Mouse (Mus musculus) heart, adult 2 months (tissue): ENCODE results near the gene Lamc1.

Source experiments
- CTCF ChIP-seq: fragments of 200-600 bp; IDR thresholded peaks from 2 replicates; pipeline ENCODE4 v1.8.1; 2022; ENCODE audit warnings: antibody characterized with exemption, mild to moderate bottlenecking, moderate library complexity
- EP300 ChIP-seq: fragments of 200-500 bp; IDR thresholded peaks from 2 replicates; pipeline ENCODE4 v1.6.1; 2011; ENCODE audit warnings: low read depth, low read length, control low read depth; ENCODE audit not compliant: insufficient read depth
- POLR2A ChIP-seq: fragments of 200-500 bp; IDR thresholded peaks from 2 replicates; pipeline ENCODE4 v1.6.1; 2011; ENCODE audit warnings: mild to moderate bottlenecking, low read depth, low read length, control low read depth; ENCODE audit not compliant: insufficient read depth

DNA sequence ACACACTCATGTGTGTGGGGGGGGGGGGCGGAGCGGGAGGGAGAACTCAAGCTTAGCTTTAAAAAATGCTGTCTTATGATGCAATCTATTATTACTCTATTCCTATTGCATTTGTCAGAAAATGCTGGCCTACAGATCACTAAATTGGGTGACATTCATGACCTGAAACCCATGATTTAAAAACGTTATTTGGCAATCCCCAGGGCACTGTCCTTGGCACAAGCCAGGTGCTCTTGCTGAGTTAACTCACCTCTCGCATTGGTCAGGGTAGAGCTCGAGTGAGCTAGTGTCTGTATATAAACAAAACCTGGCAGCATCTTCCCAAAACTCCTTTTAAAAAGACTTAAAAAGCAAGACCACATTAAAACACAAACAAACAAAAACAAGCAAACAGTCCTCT is 57.1 kb downstream of the Lamc1 start:
- TF ChIP-seq CTCF (no peak), EP300 (no peak), POLR2A (no peak)
